Mouse (Mus musculus): ENCODE measurements around the gene Tmem216.

The Tmem216 gene

GRCm38 (mm10) chr19:10569627-10570026 is 13.6 kb upstream of the Tmem216 start:
- in situ Hi-C loops (cut with MboI, MseI), result no loop called here

- in situ Hi-C loops (cut with MboI, MseI), result no loop called here
Measured at GRCm38 (mm10) chr19:10565217-10565616, 9.2 kb upstream of the Tmem216 start.

- in situ Hi-C loops (cut with MboI, MseI), result no loop called here
Measured at GRCm38 (mm10) chr19:10564278-10564677, 8.2 kb upstream of the Tmem216 start.

DNA sequence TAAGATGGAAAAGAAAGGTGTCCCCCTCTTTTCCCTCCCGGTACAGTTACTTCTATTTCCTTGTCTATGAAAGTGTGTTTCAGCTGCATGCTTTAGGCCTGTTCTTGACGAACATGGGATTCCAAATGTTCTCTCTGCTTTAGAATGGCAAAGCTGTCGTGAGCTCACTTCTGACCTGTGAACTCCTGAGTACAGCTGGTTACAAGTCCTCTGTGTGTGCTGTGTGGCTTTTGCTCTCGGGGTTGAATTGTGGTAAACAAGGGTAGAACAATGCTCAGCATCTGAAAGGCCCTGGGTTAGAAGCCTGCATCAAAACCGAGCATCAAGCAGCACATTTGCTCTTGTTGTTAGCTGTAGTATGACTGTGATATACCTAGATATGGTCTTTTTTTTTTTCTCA is 6.3 kb upstream of the Tmem216 start:
- in situ Hi-C loops (cut with MboI, MseI), result no loop called here

DNA sequence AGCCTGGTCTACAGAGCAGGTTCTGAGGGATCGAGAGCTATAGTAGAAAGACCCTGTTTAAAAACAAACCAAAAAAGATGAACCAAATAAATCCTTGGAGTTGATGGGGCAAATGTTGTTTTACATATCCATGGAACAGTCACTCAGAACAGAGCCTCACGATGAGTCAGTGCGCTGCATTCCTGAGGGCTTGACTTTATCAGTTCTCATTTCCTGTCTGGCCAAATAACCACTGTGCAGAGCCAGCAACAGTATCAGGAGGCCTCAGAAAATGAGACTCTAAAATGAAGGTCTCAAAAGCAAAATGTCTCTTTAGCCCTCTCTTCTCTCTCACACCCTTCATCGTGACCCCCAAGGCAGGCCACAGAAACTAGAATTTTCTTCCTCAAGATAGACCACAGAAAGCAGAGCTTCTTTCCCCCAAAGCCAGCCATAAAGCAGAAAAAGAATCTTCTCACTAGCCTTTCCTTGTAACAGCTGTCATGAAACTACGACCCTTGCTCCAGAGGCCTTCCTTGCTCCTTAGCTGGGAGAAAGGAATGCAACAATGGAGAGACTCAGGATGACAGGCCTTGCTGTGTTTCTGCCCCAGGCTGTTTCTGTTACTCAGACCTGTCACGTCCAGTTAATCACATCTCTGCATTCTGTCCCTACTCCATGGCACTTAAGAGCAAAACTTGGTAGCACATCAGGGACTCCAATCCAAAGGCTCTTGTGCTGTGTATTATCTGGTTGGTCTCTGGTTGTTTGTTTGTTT is 5.7 kb upstream of the Tmem216 start:
- in situ Hi-C loops (cut with MboI, MseI), result no loop called here

GRCm38 (mm10) chr19:10560108-10560507 is 4.1 kb upstream of the Tmem216 start:
- in situ Hi-C loops (cut with MboI, MseI), result no loop called here

DNA sequence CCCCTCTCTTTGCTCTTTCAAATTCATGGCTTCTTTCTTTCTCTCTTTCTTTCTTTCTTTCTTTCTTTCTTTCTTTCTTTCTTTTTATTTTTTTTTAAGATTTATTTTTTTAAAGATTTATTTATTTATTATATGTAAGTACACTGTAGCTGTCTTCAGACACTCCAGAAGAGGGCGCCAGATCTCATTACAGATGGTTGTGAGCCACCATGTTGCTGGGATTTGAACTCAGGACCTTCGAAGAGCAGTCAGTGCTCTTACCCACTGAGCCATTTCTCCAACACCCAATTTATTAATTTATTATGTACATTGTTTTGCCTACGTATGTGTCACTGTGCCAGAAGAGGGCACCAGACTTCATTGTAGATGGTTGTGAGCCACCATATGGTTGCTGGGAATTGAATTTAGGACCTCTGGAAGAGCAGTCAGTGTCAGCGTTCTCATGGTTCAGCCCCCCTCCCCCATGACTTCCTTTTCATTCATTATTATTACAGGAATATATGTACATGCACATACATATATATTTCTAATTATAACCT is 1.9 kb upstream of the Tmem216 start:
- in situ Hi-C loops (cut with MboI, MseI), result loop anchor here (10.0 kb wide), 1 partner anchor 47 kb away; the partner anchor contains the start of genes Ddb1 and Tkfc

DNA sequence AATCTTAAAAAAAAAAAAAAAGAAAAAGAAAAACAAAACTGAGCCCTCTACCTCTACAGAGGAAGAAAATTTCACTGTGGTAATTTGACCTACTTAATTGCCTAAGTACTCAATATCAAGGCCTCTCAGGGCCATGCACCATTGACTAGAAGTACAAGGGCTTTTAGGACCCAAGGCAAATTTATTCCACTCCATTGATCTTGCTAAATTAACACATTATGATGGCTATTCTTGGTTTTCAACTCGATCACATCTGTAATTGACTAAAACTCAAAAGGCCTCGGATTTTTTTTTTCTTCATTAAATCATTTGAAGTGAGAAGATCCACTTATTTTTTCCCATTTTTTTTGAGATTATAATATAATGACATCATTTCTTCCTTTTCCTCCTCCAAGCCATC is 1.4 kb upstream of the Tmem216 start:
- in situ Hi-C loops (cut with MboI, MseI), result loop anchor here (10.0 kb wide), 1 partner anchor 47 kb away; the partner anchor contains the start of genes Ddb1 and Tkfc

DNA sequence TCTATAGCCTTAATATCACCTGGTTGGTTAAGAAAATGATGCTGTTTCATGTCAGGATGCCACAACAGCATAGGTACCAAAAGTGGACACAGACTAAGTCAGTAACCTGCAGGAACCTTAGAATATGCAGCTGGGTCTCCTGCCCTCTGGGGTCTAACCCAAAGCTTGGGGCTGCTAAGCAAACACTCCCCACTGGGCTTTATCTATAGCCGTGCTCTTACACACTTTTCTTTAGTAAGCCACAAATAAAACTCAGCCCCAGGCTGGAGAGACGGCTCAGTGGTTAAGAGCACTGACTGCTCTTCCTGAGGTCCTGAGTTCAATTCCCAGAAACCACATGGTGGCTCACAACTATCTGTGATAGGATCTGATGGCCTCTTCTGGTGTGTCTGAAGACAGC is 963 bp upstream of the Tmem216 start:
- in situ Hi-C loops (cut with MboI, MseI), result loop anchor here (10.0 kb wide), 1 partner anchor 48 kb away; the partner anchor contains the start of genes Ddb1 and Tkfc

- in situ Hi-C loops (cut with MboI, MseI), result no loop called here
Measured at GRCm38 (mm10) chr19:10539454-10539853, 16.6 kb downstream of the Tmem216 start.

DNA sequence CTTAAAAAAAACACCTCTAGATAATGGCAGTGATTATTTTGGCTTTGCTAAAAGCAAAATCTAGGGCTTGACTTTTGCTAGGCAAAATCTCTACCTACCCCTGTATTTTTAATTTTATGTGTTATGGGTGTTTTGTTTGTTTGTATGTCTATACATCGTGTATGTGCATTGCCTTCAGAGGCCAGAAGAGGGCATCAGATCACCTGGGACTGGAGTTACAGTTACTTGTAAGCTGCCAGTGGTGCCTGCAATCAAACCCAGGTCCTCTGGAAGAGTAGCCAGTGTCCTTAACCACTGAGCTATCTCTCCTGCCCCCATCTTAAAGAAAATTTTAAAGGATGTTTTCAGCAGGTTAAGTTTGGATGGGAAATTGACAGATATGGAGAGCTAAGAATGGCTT is 26.0 kb downstream of the Tmem216 start:
- in situ Hi-C loops (cut with MboI, MseI), result loop anchor here (5.0 kb wide), 1 partner anchor 62 kb away; no protein-coding TSS in a partner anchor

GRCm38 (mm10) chr19:10525910-10526309 is 30.1 kb downstream of the Tmem216 start, which contains the start of gene Sdhaf2:
Gene Sdhaf2 (minus strand): TSS chr19:10526142.
- in situ Hi-C loops (cut with MboI, MseI), result no loop called here

GRCm38 (mm10) chr19:10525106-10525901 is 30.7 kb downstream of the Tmem216 start, which contains the start of gene Cpsf7:
Gene Cpsf7 (plus strand): TSS chr19:10525266.
- in situ Hi-C loops (cut with MboI, MseI), result no loop called here

GRCm38 (mm10) chr19:10524784-10525105 is 31.3 kb downstream of the Tmem216 start:
- in situ Hi-C loops (cut with MboI, MseI), result no loop called here

- in situ Hi-C loops (cut with MboI, MseI), result no loop called here
Measured at GRCm38 (mm10) chr19:10523483-10524080, 32.5 kb downstream of the Tmem216 start.

- in situ Hi-C loops (cut with MboI, MseI), result no loop called here
Measured at GRCm38 (mm10) chr19:10521926-10522325, 34.1 kb downstream of the Tmem216 start.

DNA sequence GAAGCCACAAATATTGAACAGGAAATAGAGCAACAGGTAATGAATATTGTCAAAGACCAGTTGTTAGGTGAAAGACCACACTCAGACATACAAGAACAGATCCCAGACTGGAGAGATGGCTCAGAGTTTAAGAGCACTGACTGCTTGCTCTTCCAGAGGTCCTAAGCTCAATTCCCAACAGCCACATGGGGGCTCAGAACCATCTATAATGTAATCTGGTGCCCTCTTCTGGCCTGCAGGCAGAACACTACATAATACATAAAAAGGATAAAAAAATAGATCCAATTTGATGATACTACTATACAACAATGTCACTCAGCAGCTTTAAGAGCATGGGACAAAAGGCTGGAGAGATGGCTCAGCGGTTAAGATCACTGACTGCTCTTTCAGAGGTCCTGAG is 35.7 kb downstream of the Tmem216 start:
- in situ Hi-C loops (cut with MboI, MseI), result no loop called here

- in situ Hi-C loops (cut with MboI, MseI), result no loop called here
Measured at GRCm38 (mm10) chr19:10510759-10511330, 45.2 kb downstream of the Tmem216 start.

- in situ Hi-C loops (cut with MboI, MseI), result no loop called here
Measured at GRCm38 (mm10) chr19:10502571-10502970, 53.5 kb downstream of the Tmem216 start.

DNA sequence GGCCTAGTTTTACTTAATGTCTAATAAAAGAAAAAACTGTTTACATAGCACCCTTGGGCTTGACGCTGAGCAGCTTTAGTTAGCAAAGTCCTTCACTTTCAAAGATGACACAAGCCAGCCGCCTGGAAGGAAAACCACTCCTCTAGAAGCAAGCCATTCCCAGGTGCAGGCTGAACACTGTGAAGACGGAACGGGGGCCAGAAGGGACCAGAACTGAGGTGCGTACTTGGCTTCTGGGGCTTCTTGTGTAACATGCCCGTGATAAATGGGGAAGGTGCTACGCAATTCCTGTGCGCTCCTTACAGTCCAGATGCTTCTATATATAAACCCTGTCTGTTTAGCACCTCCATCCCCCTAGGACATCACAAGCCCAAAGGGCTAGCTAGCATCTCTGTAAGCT is 55.5 kb downstream of the Tmem216 start:
- in situ Hi-C loops (cut with MboI, MseI), result no loop called here

DNA sequence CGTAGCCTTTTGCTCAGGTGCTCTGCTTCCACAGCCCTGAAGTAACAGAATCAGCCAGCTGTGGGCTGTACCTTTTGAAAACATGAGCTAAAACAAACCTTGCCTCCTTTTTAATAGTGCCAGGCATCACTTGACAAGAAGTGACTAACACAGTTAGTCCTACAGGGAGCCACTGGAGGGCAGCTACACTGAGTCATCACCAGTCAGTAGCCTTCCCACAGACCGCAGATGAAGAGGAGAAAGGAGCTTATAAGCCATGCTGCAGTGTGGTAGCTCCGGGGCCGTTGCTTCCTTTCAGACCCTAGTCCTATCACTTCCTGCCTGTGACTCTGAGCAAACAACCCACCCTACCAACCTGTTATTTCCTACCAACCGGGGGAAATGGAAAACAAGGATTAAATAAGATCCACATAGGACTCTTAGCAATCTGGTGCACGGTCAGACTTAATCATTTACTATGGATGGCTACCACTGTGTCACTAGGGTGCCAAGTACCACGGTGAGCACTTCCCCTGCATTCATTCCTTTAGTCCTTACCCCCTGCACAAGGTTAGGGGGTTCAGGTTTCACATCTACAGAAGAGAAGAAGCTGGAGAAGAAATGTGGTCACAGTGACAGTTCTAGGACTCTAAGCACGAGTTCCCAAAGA is 58.4 kb downstream of the Tmem216 start:
- in situ Hi-C loops (cut with MboI, MseI), result no loop called here

All from T-helper 2 cell (primary cell).